Mouse (Mus musculus) effector memory CD4-positive, alpha-beta T cell, adult 5 months (primary cell): Measurements from ENCODE around the gene Nr2c2ap. TPM values are rescaled to one million over a fixed set of nuclear protein-coding genes. Genes with fewer than 3 reads are reported as not detected.

Source experiments
- polyA plus RNA-seq: library from polyadenylated mRNA; unstranded; fragments of 100-300 nt; shearing (Covaris generic); gene quantifications from one replicate; pipeline ENCODE4 v1.2.1, GENCODE M21; 2017

Gene Nr2c2ap
- polyA plus RNA-seq = 36.9 TPM

GRCm38 (mm10) chr8:70131166-70131883 is at the start of gene Nr2c2ap:
Gene Nr2c2ap, plus strand, starts transcription at chr8:70131333.

GRCm38 (mm10) chr8:70083285-70083684 is 47.8 kb upstream of the Nr2c2ap start, which contains the start of gene Hapln4:
Gene Hapln4, plus strand, starts transcription at chr8:70083457.

GRCm38 (mm10) chr8:70120667-70121066 is 10.5 kb upstream of the Nr2c2ap start, which contains the start of gene Ncan:
Gene Ncan, minus strand, starts transcription at chr8:70120873.

GRCm38 (mm10) chr8:70139026-70139857 is 8.1 kb downstream of the Nr2c2ap start, which contains the start of the genes Rfxank, Borcs8 and Mef2b:
Gene Rfxank, minus strand, starts transcription at chr8:70139154.
Gene Borcs8, plus strand, starts transcription at chr8:70139499.
Gene Mef2b, plus strand, starts transcription at chr8:70139711.

GRCm38 (mm10) chr8:70172043-70172681 is 41.0 kb downstream of the Nr2c2ap start, which contains the start of gene Tmem161a:
Gene Tmem161a, plus strand, starts transcription at chr8:70172356.

Other genes starting within 250 kb of the Nr2c2ap start
- gene Cilp2, start 243.6 kb upstream of the Nr2c2ap start, polyA plus RNA-seq = not detected
- gene Tssk6, start 229.1 kb upstream of the Nr2c2ap start, polyA plus RNA-seq = 1.2 TPM
- gene Ndufa13, start 228.8 kb upstream of the Nr2c2ap start, polyA plus RNA-seq = 100 TPM
- not detected for gene Yjefn3, start 228.6 kb upstream of the Nr2c2ap start, polyA plus RNA-seq
- 124 TPM for gene Gatad2a, start 134.9 kb upstream of the Nr2c2ap start, polyA plus RNA-seq
- 106 TPM for gene Mau2, start 88.6 kb upstream of the Nr2c2ap start, polyA plus RNA-seq
- 44.5 TPM for gene Sugp1, start 88.5 kb upstream of the Nr2c2ap start, polyA plus RNA-seq
- not detected for gene Tm6sf2, start 58.4 kb upstream of the Nr2c2ap start, polyA plus RNA-seq
- not detected for gene Hapln4, start 47.9 kb upstream of the Nr2c2ap start, polyA plus RNA-seq
- gene Ncan, start 10.5 kb upstream of the Nr2c2ap start, polyA plus RNA-seq = not detected
- gene Rfxank, start 7.8 kb downstream of the Nr2c2ap start, polyA plus RNA-seq = 19.6 TPM
- gene Borcs8, start 8.2 kb downstream of the Nr2c2ap start, polyA plus RNA-seq = 38.5 TPM
- gene Mef2b, start 8.4 kb downstream of the Nr2c2ap start, polyA plus RNA-seq = 1.3 TPM
- gene Tmem161a, start 41.0 kb downstream of the Nr2c2ap start, polyA plus RNA-seq = 39.6 TPM
- gene Slc25a42, start 81.0 kb downstream of the Nr2c2ap start, polyA plus RNA-seq = 8.4 TPM
- gene Sugp2, start 102.9 kb downstream of the Nr2c2ap start, polyA plus RNA-seq = 27.2 TPM
- gene Armc6, start 103.1 kb downstream of the Nr2c2ap start, polyA plus RNA-seq = 7.6 TPM
- gene Homer3, start 151.5 kb downstream of the Nr2c2ap start, polyA plus RNA-seq = 0.54 TPM
- gene Ddx49, start 171.2 kb downstream of the Nr2c2ap start, polyA plus RNA-seq = 46.0 TPM
- 214 TPM for gene Cope, start 171.2 kb downstream of the Nr2c2ap start, polyA plus RNA-seq
- gene Cers1, start 184.4 kb downstream of the Nr2c2ap start, polyA plus RNA-seq = not detected
- 0.46 TPM for gene Gdf1, start 198.5 kb downstream of the Nr2c2ap start, polyA plus RNA-seq
- gene Upf1, start 221.9 kb downstream of the Nr2c2ap start, polyA plus RNA-seq = 66.6 TPM
- gene Comp, start 242.2 kb downstream of the Nr2c2ap start, polyA plus RNA-seq = 1.2 TPM